Mouse (Mus musculus) lung, adult 2 months (tissue): Measurements from ENCODE around the gene Micall1.

Experiments used
- CTCF ChIP-seq: fragments of 200-500 bp; IDR thresholded peaks from 2 replicates; pipeline ENCODE4 v1.5.1; 2011; ENCODE audit warnings: mild to moderate bottlenecking, low read length, control low read depth; ENCODE audit not compliant: insufficient read depth
- POLR2A ChIP-seq: fragments of 200-500 bp; IDR thresholded peaks from 2 replicates; pipeline ENCODE4 v1.6.1; 2011; ENCODE audit warnings: low read depth, mild to moderate bottlenecking, control low read depth, low read length, borderline replicate concordance; ENCODE audit errors: extremely low read depth

DNA sequence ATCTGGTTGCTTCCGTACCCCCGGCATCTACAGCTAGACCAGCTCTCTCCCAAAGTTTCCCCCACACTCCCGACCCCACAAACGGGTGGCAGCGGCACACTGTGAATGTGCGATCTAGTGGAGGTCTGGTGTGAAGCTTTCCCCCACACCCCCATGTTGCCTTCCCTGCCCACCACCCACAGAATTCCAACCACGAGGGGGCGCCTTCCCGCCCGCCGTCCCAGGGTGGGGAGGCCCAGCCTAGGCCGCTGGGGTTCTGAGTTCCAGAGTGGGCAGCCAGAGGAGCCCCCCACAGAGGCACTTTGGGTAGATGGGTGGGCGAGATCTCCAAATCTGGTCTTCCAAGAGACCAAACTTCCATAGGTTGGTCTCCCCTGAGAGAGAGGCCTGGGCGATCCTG lies 54.1 kb downstream of the Micall1 start:
- TF ChIP-seq CTCF (no peak), POLR2A (no peak)
